Mouse (Mus musculus): ENCODE measurements at regions not wholly inside any gene's neighbourhood (a gene's known extent, or its start where the extent isn't known, plus 50 kb on each side); places are given as distances from the start of the nearest gene placed in this dataset.
A peak's percentile ranks its signal among the peaks of the same experiment; 100 is the strongest.

GRCm38 (mm10) chr11:20442476-20442875 is 100.6 kb upstream of the Sertad2 start:
- Histone ChIP-seq H3K9me3 (peaks cover 1% of the 10 kb centered on the region; the same call in 1 of the 2 replicates), H3K36me3 (no peaks in the 10 kb centered on the region), H3K9ac (no peak overlapping the region), H3K27me3 (no peaks in the 10 kb centered on the region), H3K4me1 (replicated peaks) (peaks cover 14% of the 10 kb centered on the region), H3K27ac (no peak overlapping the region), H3K4me2 (no peak overlapping the region), H3K4me3 (no peak overlapping the region)
- ATAC-seq (ENCODE audit: low FRiP score), result no peak
- WGBS, result 20% methylated on average over 4 of the region's 4 CpGs

GRCm38 (mm10) chr11:20445061-20445902 is 97.8 kb upstream of the Sertad2 start:
- peak; percentile 55 for ATAC-seq (ENCODE audit: low FRiP score)
- H3K9ac ChIP-seq, result peak overlapping the region; percentile 62
- peak overlapping the region; percentile 52 for H3K4me2 ChIP-seq
- 12% methylated on average over 16 of the region's 18 CpGs for WGBS
- H3K36me3 ChIP-seq, result no peaks in the 10 kb centered on the region
- peaks cover 4% of the 10 kb centered on the region; the same call in 1 of the 2 replicates for H3K9me3 ChIP-seq
- no peak overlapping the region for H3K27ac ChIP-seq
- H3K4me1 ChIP-seq (replicated peaks), result peaks cover 14% of the 10 kb centered on the region
- peak overlapping the region; percentile 24 for H3K4me3 ChIP-seq
- 0 out of 2 replicates have a peak, but pooled peaks cover 2% of the 10 kb centered on the region for H3K27me3 ChIP-seq

GRCm38 (mm10) chr11:20445903-20446264 is 97.2 kb upstream of the Sertad2 start:
- Histone ChIP-seq H3K9ac (peak overlapping the region; percentile 62), H3K27ac (no peak overlapping the region), H3K36me3 (no peaks in the 10 kb centered on the region), H3K27me3 (0 out of 2 replicates have a peak, but pooled peaks cover 2% of the 10 kb centered on the region), H3K9me3 (peaks cover 4% of the 10 kb centered on the region; the same call in 1 of the 2 replicates), H3K4me1 (replicated peaks) (peaks cover 14% of the 10 kb centered on the region), H3K4me3 (peak overlapping the region; percentile 24), H3K4me2 (peak overlapping the region; percentile 52)
- ATAC-seq (ENCODE audit: low FRiP score), result peak; percentile 83
- 3% methylated on average over 6 of the region's 6 CpGs for WGBS

DNA sequence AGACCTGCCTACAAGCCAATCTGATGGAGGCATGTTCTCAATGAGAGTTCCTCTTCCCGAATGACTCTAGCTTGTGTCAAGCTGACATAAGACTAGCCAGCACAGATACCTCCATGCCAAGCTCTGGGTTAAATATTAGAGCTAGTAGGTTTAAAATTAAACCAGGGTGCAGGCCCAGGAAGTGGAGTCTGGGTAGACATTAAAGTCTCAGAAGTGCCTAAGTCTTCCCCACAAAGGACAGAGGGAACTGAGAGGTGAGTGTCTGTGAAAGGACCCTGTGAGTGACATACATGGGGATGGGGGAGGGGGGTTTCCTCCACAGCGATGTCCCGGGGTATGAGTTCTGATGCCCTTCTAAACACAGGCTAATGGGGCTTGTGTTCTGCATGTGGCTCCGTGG is 90.2 kb upstream of the Sertad2 start:
- H3K4me2 ChIP-seq, result no peak overlapping the region
- H3K4me1 ChIP-seq (replicated peaks), result peaks cover 12% of the 10 kb centered on the region; the same call in 1 of the 2 replicates
- H3K9me3 ChIP-seq, result no peaks in the 10 kb centered on the region
- H3K27ac ChIP-seq, result no peak overlapping the region
- no peak for ATAC-seq (ENCODE audit: low FRiP score)
- no peaks in the 10 kb centered on the region for H3K36me3 ChIP-seq
- no peak overlapping the region for H3K4me3 ChIP-seq
- 0 out of 2 replicates have a peak, but pooled peaks cover 2% of the 10 kb centered on the region for H3K27me3 ChIP-seq
- no peak overlapping the region for H3K9ac ChIP-seq
- WGBS, result 74% methylated on average over 4 of the region's 4 CpGs

DNA sequence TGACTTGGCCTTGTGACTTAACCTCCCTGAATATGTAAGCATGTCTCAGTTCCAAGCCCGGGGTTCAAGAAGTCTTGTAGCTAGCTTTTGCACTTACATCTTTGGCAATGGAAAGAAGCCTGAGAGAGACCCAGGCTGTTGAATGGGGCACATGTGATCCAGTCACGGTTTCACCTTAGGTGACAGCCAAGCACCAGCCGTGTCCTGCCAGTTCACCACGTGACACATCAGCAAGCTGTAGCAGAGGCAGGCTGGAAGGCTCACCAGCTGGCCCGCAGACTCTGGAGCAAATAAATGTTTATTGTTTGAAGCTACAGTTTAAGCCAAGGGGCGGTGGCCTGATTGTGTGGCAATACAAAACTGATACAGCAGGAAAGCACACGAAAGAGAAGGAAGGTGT is 89.3 kb upstream of the Sertad2 start:
- H3K4me3 ChIP-seq, result no peak overlapping the region
- peaks cover 12% of the 10 kb centered on the region; the same call in 1 of the 2 replicates for H3K4me1 ChIP-seq (replicated peaks)
- H3K9me3 ChIP-seq, result no peaks in the 10 kb centered on the region
- H3K36me3 ChIP-seq, result no peaks in the 10 kb centered on the region
- H3K27ac ChIP-seq, result no peak overlapping the region
- ATAC-seq (ENCODE audit: low FRiP score), result no peak
- H3K27me3 ChIP-seq, result 0 out of 2 replicates have a peak, but pooled peaks cover 2% of the 10 kb centered on the region
- 84% methylated on average over 7 of the region's 7 CpGs for WGBS
- no peak overlapping the region for H3K4me2 ChIP-seq
- H3K9ac ChIP-seq, result no peak overlapping the region

DNA sequence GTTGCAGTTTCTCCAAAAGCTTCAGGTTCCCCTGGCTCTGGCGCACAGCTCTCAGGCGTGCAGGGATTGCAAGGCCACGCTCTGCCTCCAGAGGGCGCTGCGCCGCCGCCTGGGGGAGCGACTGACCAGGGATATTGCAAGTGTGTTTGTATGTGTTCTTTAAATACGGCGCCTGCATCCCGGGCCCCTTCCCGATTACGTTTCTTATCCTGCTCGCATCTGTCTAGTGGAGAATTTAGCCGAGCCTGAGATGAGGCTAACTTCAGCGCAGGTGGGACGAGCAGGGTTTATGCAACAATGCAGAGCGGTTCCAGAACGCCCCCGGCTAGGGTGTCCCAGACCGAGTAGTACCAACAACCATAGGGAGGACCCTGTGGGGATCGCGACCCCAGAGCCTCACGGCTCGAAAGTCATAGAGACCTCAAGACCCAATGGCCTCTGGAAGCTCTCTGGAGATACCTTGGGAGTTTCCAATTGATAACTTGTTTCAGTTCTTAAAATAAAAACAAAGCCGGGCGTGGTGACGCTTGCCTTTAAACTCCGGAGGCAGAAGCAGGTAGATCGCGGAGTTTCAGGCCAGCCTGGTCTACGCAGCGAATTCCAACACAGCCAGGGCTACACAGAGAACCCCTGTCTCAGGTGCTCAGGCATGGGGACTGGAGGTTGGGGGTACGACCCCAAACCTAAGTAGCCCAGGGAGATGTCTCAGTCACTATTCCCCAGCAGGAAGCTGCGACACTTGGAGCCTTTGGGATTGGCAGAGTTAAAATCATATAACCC is 87.8 kb upstream of the Sertad2 start:
- H3K9me3 ChIP-seq, result no peaks in the 10 kb centered on the region
- peak overlapping the region; percentile 53 for H3K4me3 ChIP-seq

DNA sequence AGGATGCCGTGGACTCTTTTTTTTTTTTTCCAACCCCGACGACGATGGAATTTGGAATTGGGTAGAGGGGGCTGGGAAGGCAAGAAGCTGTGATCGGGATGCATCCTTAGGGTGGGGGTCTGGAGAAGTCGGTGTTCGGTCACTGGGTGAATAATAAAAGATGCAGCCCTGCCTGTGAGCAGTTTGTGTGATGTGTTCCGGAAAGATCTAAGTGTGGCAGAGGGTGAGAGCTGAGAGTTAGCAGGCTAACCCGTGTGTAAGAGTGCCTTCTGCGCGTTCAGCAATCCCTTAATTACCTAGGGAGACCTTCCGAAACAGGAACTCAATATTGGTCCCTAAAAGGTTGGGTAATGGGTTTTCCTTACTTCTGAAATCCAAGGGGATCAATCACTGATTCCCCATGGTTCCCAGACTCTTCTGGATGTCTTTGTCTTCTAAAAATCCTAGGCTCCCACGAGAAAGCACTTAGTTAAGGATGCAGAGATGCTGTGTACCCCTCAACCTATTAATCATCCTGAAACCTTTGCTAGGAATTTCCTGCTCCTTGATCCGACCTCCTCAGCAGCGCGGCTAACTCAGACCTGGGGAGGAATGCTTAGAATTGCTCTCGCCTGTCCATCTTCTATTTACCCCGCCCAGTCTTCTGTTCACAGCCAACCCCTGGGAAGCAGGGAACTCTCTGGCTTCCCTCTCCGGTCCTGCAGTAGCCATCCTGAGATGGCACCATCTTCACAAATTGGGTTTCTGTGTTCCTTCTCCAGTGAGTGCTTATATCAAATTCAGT is 87.0 kb upstream of the Sertad2 start:
- Histone ChIP-seq H3K27ac (no peak overlapping the region; the same call in 1 of the 2 replicates), H3K4me3 (peak overlapping the region; percentile 53), H3K9me3 (no peaks in the 10 kb centered on the region), H3K36me3 (no peaks in the 10 kb centered on the region), H3K4me2 (peak overlapping the region; percentile 93), H3K27me3 (no peaks in the 10 kb centered on the region), H3K9ac (peak overlapping the region; percentile 70), H3K4me1 (replicated peaks) (peaks cover 12% of the 10 kb centered on the region; the same call in 1 of the 2 replicates)
- WGBS, result 2% methylated on average over 19 of the region's 19 CpGs
- peak; percentile 64 for ATAC-seq (ENCODE audit: low FRiP score)

More for the DNA sequence above, 87.8 kb upstream of the Sertad2 start:
- no peak overlapping the region for H3K27ac ChIP-seq
- H3K9ac ChIP-seq, result peak overlapping the region; percentile 70
- no peaks in the 10 kb centered on the region for H3K36me3 ChIP-seq
- ATAC-seq (ENCODE audit: low FRiP score), result peak; percentile 84
- peak overlapping the region; percentile 93 for H3K4me2 ChIP-seq
- WGBS, result under 1% methylated on average over 35 of the region's 35 CpGs
- H3K4me1 ChIP-seq (replicated peaks), result peaks cover 12% of the 10 kb centered on the region; the same call in 1 of the 2 replicates
- no peaks in the 10 kb centered on the region for H3K27me3 ChIP-seq

DNA sequence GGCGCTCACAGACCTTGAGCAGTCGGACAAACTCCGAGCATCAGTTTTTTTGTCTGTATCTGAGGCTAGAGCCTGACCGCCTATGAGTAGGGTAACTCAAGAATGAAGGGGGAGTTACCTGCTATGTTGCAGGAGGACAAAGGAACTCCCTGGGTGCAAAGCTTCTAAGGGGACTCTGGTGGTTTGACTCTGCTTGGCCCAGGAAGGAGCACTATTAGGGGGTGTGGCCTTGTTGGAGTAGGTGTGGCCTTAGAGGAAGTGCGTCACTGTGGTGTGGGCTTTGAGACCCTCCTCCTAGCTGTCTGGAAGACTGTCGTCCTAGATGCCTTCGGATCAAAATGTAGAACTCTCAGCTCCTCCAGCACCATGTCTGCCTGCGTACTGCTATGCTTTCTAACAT is 83.9 kb upstream of the Sertad2 start:
- Histone ChIP-seq H3K4me1 (replicated peaks) (peaks cover 12% of the 10 kb centered on the region; the same call in 1 of the 2 replicates), H3K36me3 (no peaks in the 10 kb centered on the region), H3K4me3 (no peak overlapping the region), H3K27me3 (no peaks in the 10 kb centered on the region), H3K9me3 (no peaks in the 10 kb centered on the region), H3K4me2 (no peak overlapping the region), H3K27ac (no peak overlapping the region), H3K9ac (no peak overlapping the region)
- 89% methylated on average over 8 of the region's 8 CpGs for WGBS
- no peak for ATAC-seq (ENCODE audit: low FRiP score)

GRCm38 (mm10) chr11:20460501-20460921 is 82.5 kb upstream of the Sertad2 start:
- Histone ChIP-seq H3K9me3 (no peaks in the 10 kb centered on the region), H3K9ac (peak overlapping the region; percentile 25; the same call in 1 of the 2 replicates), H3K27me3 (no peaks in the 10 kb centered on the region), H3K4me3 (no peak overlapping the region), H3K27ac (peak overlapping the region; percentile 14; the same call in 1 of the 2 replicates), H3K4me2 (no peak overlapping the region), H3K36me3 (no peaks in the 10 kb centered on the region), H3K4me1 (replicated peaks) (peaks cover 12% of the 10 kb centered on the region; the same call in 1 of the 2 replicates)
- 58% methylated on average over 7 of the region's 7 CpGs for WGBS
- no peak for ATAC-seq (ENCODE audit: low FRiP score)

DNA sequence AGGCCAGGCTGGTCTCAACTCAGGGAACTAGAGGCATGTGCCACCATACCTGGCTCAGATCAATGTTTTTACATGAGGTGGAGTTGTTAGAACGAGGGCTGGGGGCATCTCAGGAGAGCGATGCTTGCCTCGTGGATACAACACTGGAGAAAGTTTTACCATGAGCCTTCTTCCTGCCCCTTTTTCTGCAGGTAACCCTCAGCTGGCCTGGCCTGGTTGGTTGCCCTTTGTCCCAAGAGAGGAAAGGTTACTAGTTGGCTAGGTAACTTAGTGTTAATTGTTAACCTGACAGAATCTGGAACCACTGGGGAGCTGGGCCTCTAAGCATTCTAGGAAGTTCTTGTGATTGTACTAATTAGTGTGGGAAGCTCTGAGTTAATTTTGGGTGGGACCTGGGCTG is 81.0 kb upstream of the Sertad2 start:
- no peak overlapping the region for H3K9ac ChIP-seq
- no peak overlapping the region for H3K27ac ChIP-seq
- no peaks in the 10 kb centered on the region for H3K9me3 ChIP-seq
- H3K4me2 ChIP-seq, result no peak overlapping the region
- H3K27me3 ChIP-seq, result no peaks in the 10 kb centered on the region
- no peaks in the 10 kb centered on the region for H3K4me1 ChIP-seq (replicated peaks)
- no peak overlapping the region for H3K4me3 ChIP-seq
- H3K36me3 ChIP-seq, result no peaks in the 10 kb centered on the region
- WGBS, result 85% methylated on average over 3 of the region's 3 CpGs
- no peak for ATAC-seq (ENCODE audit: low FRiP score)

- H3K36me3 ChIP-seq, result no peaks in the 10 kb centered on the region
- 22% methylated on average over 10 of the region's 10 CpGs for WGBS
- H3K9me3 ChIP-seq, result no peaks in the 10 kb centered on the region
- ATAC-seq (ENCODE audit: low FRiP score), result no peak
- H3K4me3 ChIP-seq, result no peak overlapping the region
- H3K27ac ChIP-seq, result no peak overlapping the region
- no peaks in the 10 kb centered on the region for H3K27me3 ChIP-seq
- no peak overlapping the region for H3K4me2 ChIP-seq
- H3K4me1 ChIP-seq (replicated peaks), result no peaks in the 10 kb centered on the region
- no peak overlapping the region for H3K9ac ChIP-seq
Measured at GRCm38 (mm10) chr11:20463173-20463681, 79.8 kb upstream of the Sertad2 start.
